Mouse (Mus musculus) G1E (cell line): ENCODE results near the gene Ccnd1. TPM values are rescaled to one million over a fixed set of nuclear protein-coding genes. Genes with fewer than 3 reads are reported as not detected.

Experiments used
- ATAC-seq: 2 replicates; pipeline ENCODE4 v1.8.0; 2016; ENCODE audit warnings: mild to moderate bottlenecking; ENCODE audit not compliant: insufficient number of reproducible peaks, poor library complexity, low FRiP score, severe bottlenecking; ENCODE audit errors: extremely low read depth
- DNase-seq: peaks from one replicate; pipeline ENCODE4 v3.0.0; 2012; ENCODE audit warnings: low spot score
- H3K27me3 ChIP-seq: 2 replicates; pipeline ENCODE4 v1.6.1; 2012; ENCODE audit warnings: mild to moderate bottlenecking, low read length, inconsistent platforms; ENCODE audit not compliant: insufficient read depth
- H3K36me3 ChIP-seq: replicated peaks from 2 replicates; pipeline ENCODE3; 2012; ENCODE audit warnings: mild to moderate bottlenecking, inconsistent platforms
- H3K4me1 ChIP-seq: 2 replicates; pipeline ENCODE4 v1.6.1; 2012; ENCODE audit warnings: low read depth, low read length, inconsistent platforms, mixed read lengths; ENCODE audit not compliant: insufficient read depth
- H3K4me3 ChIP-seq: 2 replicates; pipeline ENCODE4 v1.5.1; 2012; ENCODE audit warnings: low read depth, mild to moderate bottlenecking, inconsistent platforms, low read length, moderate library complexity, mixed read lengths
- H3K9me3 ChIP-seq: replicated peaks from 2 replicates; pipeline ENCODE4 v1.6.1; 2012; ENCODE audit warnings: inconsistent platforms
- CTCF ChIP-seq: IDR thresholded peaks from 2 replicates; pipeline ENCODE4 v1.5.1; 2012; ENCODE audit warnings: low read depth, low read length, inconsistent platforms, mixed read lengths
- GATA1 ChIP-seq: IDR thresholded peaks from 2 replicates; pipeline ENCODE4 v1.6.1; 2012; ENCODE audit warnings: borderline replicate concordance, low read length, inconsistent platforms, mixed read lengths
- GATA2 ChIP-seq: IDR thresholded peaks from 2 replicates; pipeline ENCODE4 v1.6.1; 2012; ENCODE audit warnings: low read depth, low read length, inconsistent platforms, borderline replicate concordance
- POLR2AphosphoS5 ChIP-seq: IDR thresholded peaks from 2 replicates; pipeline ENCODE4 v1.6.1; 2012; ENCODE audit warnings: low read depth, low read length, inconsistent platforms; ENCODE audit not compliant: insufficient replicate concordance
- TAL1 ChIP-seq: conservative IDR thresholded peaks from 2 replicates; pipeline ENCODE4 v1.6.1; 2012; ENCODE audit warnings: low read depth, low read length, inconsistent platforms, mixed read lengths
- polyA plus RNA-seq: library from polyadenylated mRNA; stranded (reverse); fragments of >175 nt; gene quantifications from 2 replicates; pipeline ENCODE4 v1.2.3, GENCODE M21; 2012
- total RNA-seq, 2 experiments: library from RNA; stranded (forward) in 1 of 2; stranded (reverse) in 1 of 2; fragments of 200-1000 nt in 1 of 2; fragments of >200 nt in 1 of 2; fragmentation: Nextera tagmentation in 1 of 2; gene quantifications; 2 replicates each; pipeline ENCODE4 v1.2.3; 2014 to 2017

Gene Ccnd1
- total and polyA plus RNA-seq, 3 experiments: 0.22 TPM; not detected in 2

DNA sequence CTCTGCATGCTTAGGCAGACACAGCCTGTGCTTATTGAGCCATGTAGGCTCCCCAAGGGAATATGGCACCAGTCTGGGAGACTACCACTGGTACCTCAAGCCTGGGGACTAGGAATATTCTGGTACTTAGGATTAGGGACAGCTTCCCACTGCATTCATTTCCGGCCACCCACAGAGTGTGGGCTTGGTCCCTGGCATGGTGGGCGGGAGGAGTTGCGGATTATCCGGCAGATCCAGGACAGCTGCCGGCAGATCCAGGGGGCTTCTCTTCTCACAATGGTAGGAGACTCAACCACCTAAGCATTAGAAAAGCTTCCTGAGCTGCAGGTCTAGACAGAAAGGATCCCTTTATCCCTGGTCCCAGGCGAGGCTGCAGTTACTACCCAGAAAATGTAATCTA is 41.2 kb downstream of the Ccnd1 start:
- H3K4me3 ChIP-seq: peak overlapping the region; percentile 72
- DNase-seq (no peak), ATAC-seq (no peak)
- H3K4me1 ChIP-seq: peaks cover 58% of the 10 kb centered on the region
- H3K9me3 ChIP-seq: no peaks in the 10 kb centered on the region
- H3K36me3 ChIP-seq: peaks cover 55% of the 10 kb centered on the region
- H3K27me3 ChIP-seq: no peaks in the 10 kb centered on the region
- no peak for TF ChIP-seq POLR2AphosphoS5
- TF ChIP-seq CTCF: no peak
- TF ChIP-seq TAL1: no peak
- TF ChIP-seq GATA1: no peak
- no peak for TF ChIP-seq GATA2

DNA sequence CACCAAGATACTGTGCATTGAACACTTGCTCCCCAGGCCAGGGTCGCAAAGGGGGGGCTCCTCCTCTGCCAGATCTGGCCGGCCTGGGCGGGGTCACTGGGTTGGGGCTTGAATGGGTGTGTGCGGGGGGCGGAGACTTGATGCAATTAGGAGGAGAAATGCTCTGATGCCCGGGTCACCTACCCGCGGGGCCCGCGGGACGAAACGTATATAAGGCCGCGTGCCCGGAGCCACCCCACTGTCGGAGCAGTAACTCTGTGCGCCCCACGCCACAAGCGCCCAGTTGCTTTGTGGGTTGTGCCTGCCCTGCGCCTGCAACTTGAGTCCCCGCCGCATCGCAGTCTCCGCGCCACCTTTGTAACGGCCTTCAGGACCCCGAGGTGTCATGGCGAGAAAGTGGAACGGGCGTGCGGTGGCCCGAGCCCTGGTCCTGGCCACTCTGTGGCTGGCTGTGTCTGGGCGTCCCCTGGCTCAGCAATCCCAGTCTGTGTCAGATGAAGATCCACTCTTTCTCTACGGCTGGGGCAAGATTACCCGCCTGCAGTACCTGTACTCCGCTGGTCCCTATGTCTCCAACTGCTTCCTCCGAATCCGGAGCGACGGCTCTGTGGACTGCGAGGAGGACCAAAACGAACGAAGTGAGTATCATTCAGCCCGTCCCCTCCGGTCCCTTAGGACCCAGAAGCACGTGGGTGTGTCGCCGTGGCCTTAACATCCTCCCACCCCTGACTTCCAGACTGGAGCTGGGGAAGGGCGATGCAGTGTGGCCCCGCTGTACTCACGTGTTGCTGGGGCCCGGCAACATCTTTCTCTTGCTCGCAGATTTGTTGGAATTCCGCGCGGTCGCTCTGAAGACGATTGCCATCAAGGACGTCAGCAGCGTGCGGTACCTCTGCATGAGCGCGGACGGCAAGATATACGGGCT is 43.2 kb downstream of the Ccnd1 start, which contains the start of gene Fgf15:
Fgf15 (plus strand) TSS at position 238 of the 925 bp plus-strand sequence.
- Histone ChIP-seq H3K27me3 (no peaks in the 10 kb centered on the region), H3K4me3 (peak within 1 kb of the TSS; percentile 72)
- peak; percentile 25; the same call in 1 of the 2 replicates for ATAC-seq

DNA sequence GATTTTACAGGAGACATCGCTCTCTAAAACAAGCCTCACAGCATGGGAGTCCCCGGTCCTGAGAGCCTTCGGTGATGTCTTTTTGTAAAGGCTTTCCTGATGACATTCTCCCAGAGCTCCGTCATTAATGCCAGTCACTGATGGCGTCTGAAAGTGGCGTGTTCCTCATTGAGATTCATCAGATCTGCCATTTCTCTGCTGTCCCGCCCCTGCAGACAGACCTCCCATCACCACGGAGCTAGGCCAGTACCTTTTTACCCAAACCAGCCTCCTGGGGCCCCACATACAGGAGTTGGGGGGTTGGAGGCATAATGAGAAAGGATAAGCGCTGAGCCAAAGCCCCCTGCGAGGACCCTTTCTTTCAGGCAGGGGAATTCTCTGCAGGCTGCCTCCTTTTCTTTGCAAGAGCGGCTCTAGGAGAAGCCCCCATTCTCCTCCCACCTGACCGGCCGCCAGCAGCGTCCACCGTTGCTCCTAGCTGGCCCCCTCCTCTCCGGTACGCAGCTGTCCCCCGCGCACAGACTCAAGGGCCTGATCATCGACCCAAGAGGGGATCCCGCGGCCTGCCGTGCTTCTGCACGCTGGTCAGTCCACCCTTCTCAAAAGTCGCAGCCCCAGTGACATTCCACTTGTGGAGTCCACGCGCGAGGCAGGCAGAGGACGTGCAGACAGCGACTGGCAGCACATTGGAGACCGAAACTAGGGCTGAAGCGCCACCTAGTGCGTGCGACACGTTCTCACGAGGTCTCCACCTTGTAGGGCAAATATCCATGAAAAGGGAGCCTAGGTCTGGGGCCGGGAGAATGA is 44.2 kb downstream of the Ccnd1 start:
- ATAC-seq (peak; percentile 74), DNase-seq (peak; percentile 88)
- Histone ChIP-seq H3K4me1 (peaks cover 67% of the 10 kb centered on the region), H3K4me3 (peak overlapping the region; percentile 72), H3K27me3 (no peaks in the 10 kb centered on the region), H3K9me3 (no peaks in the 10 kb centered on the region; the same call in 1 of the 2 replicates), H3K36me3 (peaks cover 51% of the 10 kb centered on the region)
- TF ChIP-seq CTCF (peak; percentile 36; the same call in 1 of the 2 replicates), POLR2AphosphoS5 (no peak)

More for the DNA sequence above, 43.2 kb downstream of the Ccnd1 start, which contains the start of gene Fgf15:
- no peaks in the 10 kb centered on the region for H3K9me3 ChIP-seq
- peaks cover 69% of the 10 kb centered on the region for H3K4me1 ChIP-seq
- no peak for TF ChIP-seq GATA2
- no peak for TF ChIP-seq CTCF
- no peak for TF ChIP-seq TAL1
- TF ChIP-seq GATA1: no peak
- TF ChIP-seq POLR2AphosphoS5: no peak
- peak; percentile 83 for DNase-seq
- H3K36me3 ChIP-seq: peaks cover 55% of the 10 kb centered on the region

DNA sequence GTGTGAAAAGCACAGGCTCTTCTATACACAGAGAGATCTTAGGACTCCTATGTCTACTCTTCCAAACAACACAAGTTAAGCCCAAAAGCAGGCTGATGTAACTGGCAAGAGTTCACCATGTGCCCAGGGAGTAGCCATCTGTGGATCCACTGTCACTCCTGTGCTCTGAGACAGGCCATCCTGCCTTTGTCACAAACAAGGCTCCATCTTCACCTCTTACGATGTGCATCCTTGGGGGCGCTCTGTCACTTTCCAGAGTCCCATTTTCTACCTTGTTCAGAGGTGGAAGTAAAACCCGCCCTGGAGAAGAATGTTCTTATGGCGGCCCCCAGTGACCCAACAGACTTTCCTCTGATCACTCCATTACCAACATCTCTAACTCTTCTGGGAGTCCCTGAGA is 45.0 kb downstream of the Ccnd1 start:
- peaks cover 50% of the 10 kb centered on the region for H3K36me3 ChIP-seq
- TF ChIP-seq TAL1 (no peak), POLR2AphosphoS5 (no peak), GATA2 (no peak), GATA1 (no peak), CTCF (no peak)
- H3K9me3 ChIP-seq: no peaks in the 10 kb centered on the region; the same call in 1 of the 2 replicates
- H3K4me3 ChIP-seq: peak overlapping the region; percentile 72
- H3K4me1 ChIP-seq: peaks cover 66% of the 10 kb centered on the region
- no peaks in the 10 kb centered on the region for H3K27me3 ChIP-seq
- no peak for ATAC-seq
- DNase-seq: no peak

DNA sequence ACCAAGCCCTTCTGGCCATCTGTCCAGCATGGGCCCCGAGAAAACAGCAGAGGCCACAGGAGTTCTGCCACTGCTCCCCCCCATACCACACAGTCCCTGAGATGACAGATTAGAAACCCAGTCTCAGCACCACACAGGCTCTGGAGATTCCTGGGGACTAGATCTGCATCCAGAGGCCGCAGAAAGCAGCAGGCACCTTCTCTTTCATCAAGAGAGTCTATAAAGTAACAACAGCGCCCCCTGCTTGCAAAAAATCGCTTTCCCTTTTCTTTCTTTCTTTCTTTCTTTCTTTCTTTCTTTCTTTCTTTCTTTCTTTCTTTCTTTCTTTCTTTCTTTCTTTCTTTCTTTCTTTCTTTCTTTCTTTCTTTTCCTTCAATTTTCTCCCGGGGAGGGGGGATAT is 45.5 kb downstream of the Ccnd1 start:
- no peak for ATAC-seq
- no peak for DNase-seq

DNA sequence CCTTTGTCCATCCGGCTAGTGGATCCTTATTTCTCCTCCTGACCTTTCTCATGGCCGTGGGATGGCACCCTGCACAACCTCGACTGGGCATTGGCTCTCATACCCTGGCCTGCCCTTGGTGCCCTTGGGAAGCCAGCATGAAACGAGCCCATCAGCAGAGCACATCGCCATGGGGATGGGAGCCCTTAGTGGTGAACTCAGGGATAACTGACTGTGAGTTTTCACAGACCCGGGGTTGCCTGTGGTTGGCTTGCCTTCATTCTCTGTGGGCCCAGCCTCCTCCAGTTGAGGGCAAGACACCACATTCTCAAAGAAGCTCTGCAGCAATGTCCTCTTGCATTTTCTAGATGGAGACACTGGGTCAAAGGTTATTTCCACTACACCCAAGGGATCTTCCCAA is 47.4 kb downstream of the Ccnd1 start:
- no peaks in the 10 kb centered on the region; the same call in 1 of the 2 replicates for H3K9me3 ChIP-seq
- no peak for DNase-seq
- no peak for ATAC-seq
- H3K4me3 ChIP-seq: peak overlapping the region; percentile 3; the same call in 1 of the 2 replicates
- TF ChIP-seq GATA2: no peak
- no peak for TF ChIP-seq GATA1
- no peak for TF ChIP-seq POLR2AphosphoS5
- TF ChIP-seq CTCF: no peak
- TF ChIP-seq TAL1: no peak
- peaks cover 53% of the 10 kb centered on the region for H3K4me1 ChIP-seq
- no peaks in the 10 kb centered on the region for H3K27me3 ChIP-seq
- peaks cover 52% of the 10 kb centered on the region for H3K36me3 ChIP-seq

More for the DNA sequence above, 45.5 kb downstream of the Ccnd1 start:
- Histone ChIP-seq H3K27me3 (no peaks in the 10 kb centered on the region), H3K4me1 (peaks cover 63% of the 10 kb centered on the region), H3K9me3 (no peaks in the 10 kb centered on the region; the same call in 1 of the 2 replicates), H3K36me3 (peaks cover 50% of the 10 kb centered on the region), H3K4me3 (peak overlapping the region; percentile 72; the same call in 1 of the 2 replicates)
- TF ChIP-seq GATA2: no peak
- TF ChIP-seq POLR2AphosphoS5: no peak
- TF ChIP-seq CTCF: no peak
- TF ChIP-seq GATA1: no peak
- TF ChIP-seq TAL1: no peak
